In genomic region chr4:142772751-142773455, GRCm38 (mm10) we compare ENCODE assay signal across 8 mouse cellular contexts.
A peak's percentile ranks its signal among the peaks of the same experiment; 100 is the strongest.
DNase-seq lines count a peak whose midpoint lies in the region; ATAC-seq and TF ChIP-seq lines count a peak whose summit lies in the region.

No protein-coding gene starts in this region.

- no peaks in the 10 kb centered on the region for H3K36me3 ChIP-seq in intestine, embryonic 16.5 days (ENCODE audit: control insufficient read depth, insufficient read depth, low read length)
- no peaks in the 10 kb centered on the region for H3K36me3 ChIP-seq in midbrain, embryonic 15.5 days (replicated peaks)
- H3K36me3 ChIP-seq in liver, postnatal 0 days (replicated peaks; ENCODE audit: insufficient read depth, low read length): no peaks in the 10 kb centered on the region
- no peaks in the 10 kb centered on the region for H3K36me3 ChIP-seq in liver, embryonic 12.5 days

- H3K27me3 ChIP-seq in intestine, embryonic 16.5 days (replicated peaks; ENCODE audit: control insufficient read depth, insufficient read depth, low read length): no peaks in the 10 kb centered on the region
- no peaks in the 10 kb centered on the region for H3K27me3 ChIP-seq in midbrain, embryonic 15.5 days (replicated peaks)
- H3K27me3 ChIP-seq in liver, postnatal 0 days (ENCODE audit: insufficient read depth, low read length): no peaks in the 10 kb centered on the region
- no peaks in the 10 kb centered on the region for H3K27me3 ChIP-seq in liver, embryonic 12.5 days (replicated peaks)

- H3K4me3 ChIP-seq in intestine, embryonic 16.5 days (ENCODE audit: low read length): no peak overlapping the region
- H3K4me3 ChIP-seq in midbrain, embryonic 15.5 days: no peak overlapping the region
- no peak overlapping the region for H3K4me3 ChIP-seq in liver, postnatal 0 days (ENCODE audit: low read depth, low read length)
- no peak overlapping the region for H3K4me3 ChIP-seq in liver, embryonic 12.5 days

- TF ChIP-seq EP300 in liver, postnatal 0 days (IDR thresholded peaks at IDR 0.05; ENCODE audit: low read depth): no peak

- H3K27ac ChIP-seq in intestine, embryonic 16.5 days (ENCODE audit: low read length): 0 out of 2 replicates have a peak overlapping the region, but pooled peaks have one; percentile 21
- H3K27ac ChIP-seq in midbrain, embryonic 15.5 days: peak overlapping the region; percentile 76
- no peak overlapping the region for H3K27ac ChIP-seq in liver, postnatal 0 days (ENCODE audit: low read depth)
- no peak overlapping the region for H3K27ac ChIP-seq in liver, embryonic 12.5 days

- H3K9ac ChIP-seq in intestine, embryonic 16.5 days (ENCODE audit: low read depth, low read length): no peak overlapping the region
- no peak overlapping the region for H3K9ac ChIP-seq in midbrain, embryonic 15.5 days
- no peak overlapping the region for H3K9ac ChIP-seq in liver, postnatal 0 days (replicated peaks)
- no peak overlapping the region for H3K9ac ChIP-seq in liver, embryonic 12.5 days

- peak overlapping the region; percentile 15; the same call in 1 of the 2 replicates for H3K4me2 ChIP-seq in intestine, embryonic 16.5 days (ENCODE audit: low read depth, low read length)
- H3K4me2 ChIP-seq in midbrain, embryonic 15.5 days: peak overlapping the region; percentile 28
- H3K4me2 ChIP-seq in liver, postnatal 0 days (ENCODE audit: low read depth, low read length): no peak overlapping the region
- H3K4me2 ChIP-seq in liver, embryonic 12.5 days: no peak overlapping the region

- peak; percentile 7 to 25 for DNase-seq in right cerebral cortex, adult 2 months (ENCODE audit: low spot score in 2 of 2)
- DNase-seq in right cerebral cortex, postnatal 14 days: no peak
- peak; percentile 59 for DNase-seq in embryo, embryonic 11 days
- no peak for DNase-seq in liver, postnatal 0 days
- no peak for DNase-seq in liver

- H3K9me3 ChIP-seq in intestine, embryonic 16.5 days (ENCODE audit: control insufficient read depth, low read length): no peaks in the 10 kb centered on the region
- no peaks in the 10 kb centered on the region for H3K9me3 ChIP-seq in midbrain, embryonic 15.5 days
- no peaks in the 10 kb centered on the region for H3K9me3 ChIP-seq in liver, postnatal 0 days (ENCODE audit: low read length)
- H3K9me3 ChIP-seq in liver, embryonic 12.5 days (replicated peaks): 0 out of 2 replicates have a peak, but pooled peaks cover 5% of the 10 kb centered on the region

- ATAC-seq in intestine, embryonic 16.5 days: peak; percentile 81
- ATAC-seq in midbrain, embryonic 15.5 days (replicated peaks): peak; percentile 66
- no peak for ATAC-seq in liver, postnatal 0 days
- ATAC-seq in liver, embryonic 12.5 days: no peak

- no peak for TF ChIP-seq CTCF in liver, postnatal 0 days (IDR thresholded peaks at IDR 0.05; ENCODE audit: low read depth)

- peaks cover 18% of the 10 kb centered on the region for H3K4me1 ChIP-seq in intestine, embryonic 16.5 days (ENCODE audit: control insufficient read depth, insufficient read depth, low read length)
- H3K4me1 ChIP-seq in midbrain, embryonic 15.5 days: peaks cover 40% of the 10 kb centered on the region
- no peaks in the 10 kb centered on the region for H3K4me1 ChIP-seq in liver, postnatal 0 days (ENCODE audit: insufficient read depth)
- no peaks in the 10 kb centered on the region for H3K4me1 ChIP-seq in liver, embryonic 12.5 days

- WGBS in intestine, embryonic 16.5 days: 13% methylated on average over 16 of the region's 16 CpGs
- WGBS in midbrain, embryonic 15.5 days: 2% methylated on average over 16 of the region's 16 CpGs
- 15% methylated on average over 16 of the region's 16 CpGs for WGBS in liver, postnatal 0 days (ENCODE audit: insufficient replicate concordance)
- 19% methylated on average over 16 of the region's 16 CpGs for WGBS in liver, embryonic 12.5 days (ENCODE audit: insufficient replicate concordance)

Comparison
In these comparisons a context has a peak if more than half of its experiments do, and no peak if none do; other contexts are left out.
1. DNase-seq: peak in right cerebral cortex, adult 2 months (2 of 2) and embryo, embryonic 11 days (single experiment); none in right cerebral cortex, postnatal 14 days (single experiment), liver, postnatal 0 days (single experiment) and liver (single experiment).
2. ATAC-seq: peak in intestine, embryonic 16.5 days (single experiment) and midbrain, embryonic 15.5 days (single experiment); none in liver, postnatal 0 days (single experiment) and liver, embryonic 12.5 days (single experiment).
3. H3K27ac ChIP-seq: peak in intestine, embryonic 16.5 days (single experiment) and midbrain, embryonic 15.5 days (single experiment); none in liver, postnatal 0 days (single experiment) and liver, embryonic 12.5 days (single experiment).
4. H3K4me2 ChIP-seq: peak in intestine, embryonic 16.5 days (single experiment) and midbrain, embryonic 15.5 days (single experiment); none in liver, postnatal 0 days (single experiment) and liver, embryonic 12.5 days (single experiment).